Mouse (Mus musculus): ENCODE measurements at regions not wholly inside any gene's neighbourhood (a gene's known extent, or its start where the extent isn't known, plus 50 kb on each side); places are given as distances from the start of the nearest gene placed in this dataset.

- peak; percentile 11 to 32 for DNase-seq (ENCODE audit: low spot score in 2 of 2)
Measured at GRCm38 (mm10) chr17:82731561-82731960, 483.5 kb upstream of the Pkdcc start.

DNA sequence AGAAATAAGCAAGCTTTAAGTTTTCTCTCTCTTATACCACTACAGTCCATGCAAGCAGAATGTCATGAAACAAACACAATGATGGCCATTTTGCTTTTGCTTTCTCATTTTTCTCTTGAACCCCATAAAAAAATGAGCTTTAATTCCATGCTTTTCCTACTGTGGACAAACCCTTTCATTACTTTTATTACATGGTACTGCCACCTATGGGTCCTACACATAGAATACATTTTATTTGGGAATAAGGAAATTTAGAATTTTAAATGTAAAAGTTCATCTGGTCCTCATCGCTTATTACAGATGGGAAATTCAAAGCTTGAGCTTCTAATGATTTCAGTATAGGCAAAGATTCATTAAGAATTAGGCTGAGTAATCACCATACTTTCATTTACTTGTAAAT lies 472.6 kb upstream of the Pkdcc start:
- DNase-seq (ENCODE audit: low spot score in 2 of 2), result no peak

- no peak for DNase-seq (ENCODE audit: low spot score in 2 of 2)
Measured at GRCm38 (mm10) chr17:82757400-82757799, 457.7 kb upstream of the Pkdcc start.

- DNase-seq (ENCODE audit: low spot score in 2 of 2), result no peak
Measured at GRCm38 (mm10) chr17:82779096-82779495, 436.0 kb upstream of the Pkdcc start.

- no peak for DNase-seq (ENCODE audit: low spot score in 2 of 2)
Measured at GRCm38 (mm10) chr17:82822129-82822528, 393.0 kb upstream of the Pkdcc start.

DNA sequence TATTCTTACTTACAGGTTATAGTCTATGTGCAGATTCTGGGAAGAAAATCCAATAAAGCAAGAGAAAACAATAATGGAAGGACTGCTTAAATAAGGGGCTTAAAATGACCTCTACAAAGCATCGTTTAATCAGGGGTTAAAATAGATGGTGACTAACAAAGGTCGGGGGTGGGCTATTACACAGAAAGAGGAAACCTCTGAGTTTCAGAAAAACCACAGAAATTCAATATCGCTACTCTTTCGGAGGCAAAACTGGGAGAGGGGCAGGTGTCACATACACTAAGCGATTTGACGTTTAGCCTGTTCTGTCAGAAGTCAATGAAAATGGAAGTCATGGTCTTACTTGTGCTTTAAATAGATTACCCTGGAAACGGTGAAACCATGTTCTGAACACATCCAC lies 391.0 kb upstream of the Pkdcc start:
- DNase-seq (ENCODE audit: low spot score in 2 of 2), result no peak

DNA sequence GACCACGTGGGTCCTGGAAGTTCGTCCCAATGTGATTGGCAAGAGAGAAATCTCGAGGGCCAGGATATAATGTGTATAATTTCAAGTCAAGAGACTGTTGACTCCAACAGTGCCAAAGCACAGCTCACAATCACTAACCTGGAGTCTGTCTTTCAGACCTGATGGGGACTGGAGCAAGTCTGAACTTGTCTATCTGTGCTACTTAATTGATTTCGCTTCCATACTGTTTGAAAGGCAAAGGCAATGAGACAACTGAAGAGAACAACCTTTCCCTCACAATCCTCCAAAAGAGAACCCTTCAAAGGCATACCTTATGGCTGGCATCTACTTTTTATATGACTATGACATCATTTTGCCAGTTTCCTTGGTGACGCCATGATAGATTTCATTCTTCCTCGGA lies 390.5 kb upstream of the Pkdcc start:
- no peak for DNase-seq (ENCODE audit: low spot score in 2 of 2)

- DNase-seq (ENCODE audit: low spot score in 2 of 2), result no peak
Measured at GRCm38 (mm10) chr17:82827170-82827569, 387.9 kb upstream of the Pkdcc start.

- no peak for DNase-seq (ENCODE audit: low spot score in 2 of 2)
Measured at GRCm38 (mm10) chr17:82827841-82828240, 387.3 kb upstream of the Pkdcc start.

- no peak for DNase-seq (ENCODE audit: low spot score in 2 of 2)
Measured at GRCm38 (mm10) chr17:82828434-82828997, 386.6 kb upstream of the Pkdcc start.

DNA sequence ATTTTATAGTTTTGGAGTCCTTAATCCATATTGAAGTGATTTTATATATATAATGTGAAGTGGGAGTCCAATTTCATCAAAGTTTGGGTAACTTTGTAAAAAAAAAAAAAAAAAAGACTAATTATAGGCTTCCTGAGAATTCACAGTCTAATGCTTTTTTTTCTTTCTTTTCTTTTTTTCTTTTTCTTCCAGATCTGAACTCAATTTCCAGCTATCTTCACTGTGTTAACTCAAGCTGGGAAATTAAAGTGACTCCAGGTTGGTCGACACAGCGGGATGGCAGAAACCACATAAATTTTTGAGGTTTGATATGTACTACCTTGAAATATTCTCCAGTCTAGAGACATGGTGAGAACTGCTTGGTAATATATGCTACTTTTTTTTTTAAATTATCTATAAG lies 385.7 kb upstream of the Pkdcc start:
- DNase-seq (ENCODE audit: low spot score in 2 of 2), result no peak

DNA sequence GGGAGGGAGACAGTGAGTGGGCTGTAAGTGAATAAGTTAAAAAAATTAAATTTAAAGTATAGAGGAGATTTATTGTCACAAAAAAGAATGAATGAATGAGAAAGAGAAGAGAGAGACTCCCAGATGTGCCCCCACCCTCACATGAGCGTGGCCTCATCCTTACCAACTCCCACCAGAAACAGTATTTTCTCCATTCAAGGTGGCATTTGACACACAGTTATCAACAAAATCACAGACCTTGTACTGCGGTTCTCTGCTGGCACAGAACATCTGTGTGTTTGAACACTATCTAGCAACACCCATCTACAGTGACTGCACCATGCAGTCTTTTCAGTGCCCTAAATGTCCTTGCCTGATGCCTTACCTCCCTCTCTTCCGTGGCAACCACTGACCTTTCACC lies 380.9 kb upstream of the Pkdcc start:
- DNase-seq (ENCODE audit: low spot score in 2 of 2), result no peak

GRCm38 (mm10) chr17:82836115-82836514 lies 379.0 kb upstream of the Pkdcc start:
- no peak for DNase-seq (ENCODE audit: low spot score in 2 of 2)

DNA sequence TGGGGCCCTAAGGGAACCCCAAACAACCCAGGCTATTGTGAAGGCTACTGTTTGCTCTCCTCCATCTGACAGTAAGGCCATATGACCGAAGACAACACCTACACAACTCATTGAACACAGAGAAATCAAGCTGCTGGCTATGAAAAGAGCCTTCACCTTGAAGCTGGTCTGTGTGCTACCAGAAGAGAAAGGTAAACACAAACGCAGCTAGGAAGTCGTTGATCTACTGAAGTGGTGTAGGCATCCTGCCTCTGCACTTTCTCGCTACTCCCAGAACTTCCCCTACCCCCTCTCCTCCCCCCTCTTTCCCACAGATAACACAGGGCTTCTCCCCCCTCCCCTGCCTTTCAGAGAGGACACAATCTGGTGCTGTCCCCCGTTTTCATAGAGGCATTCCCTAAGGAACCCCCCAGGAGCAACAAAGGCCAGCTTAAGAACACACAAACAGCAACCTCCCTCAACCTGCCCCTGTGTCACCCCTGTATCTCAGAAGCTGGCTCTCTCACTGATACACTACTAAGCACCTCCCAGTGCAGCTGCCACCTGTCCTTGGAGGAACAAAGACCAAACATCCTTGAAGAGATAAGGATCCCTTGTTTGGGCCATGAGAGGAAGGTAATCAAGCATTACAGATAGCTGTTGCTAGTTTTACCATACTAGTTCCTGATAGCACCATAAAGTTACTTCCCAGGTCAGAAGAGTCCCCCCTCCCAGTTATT lies 368.2 kb upstream of the Pkdcc start:
- no peak for DNase-seq (ENCODE audit: low spot score in 2 of 2)

- DNase-seq (ENCODE audit: low spot score in 2 of 2), result peak; percentile 86 to 89
Measured at GRCm38 (mm10) chr17:82857199-82858147, 357.6 kb upstream of the Pkdcc start.

GRCm38 (mm10) chr17:82860391-82860790 lies 354.7 kb upstream of the Pkdcc start:
- no peak for DNase-seq (ENCODE audit: low spot score in 2 of 2)

DNA sequence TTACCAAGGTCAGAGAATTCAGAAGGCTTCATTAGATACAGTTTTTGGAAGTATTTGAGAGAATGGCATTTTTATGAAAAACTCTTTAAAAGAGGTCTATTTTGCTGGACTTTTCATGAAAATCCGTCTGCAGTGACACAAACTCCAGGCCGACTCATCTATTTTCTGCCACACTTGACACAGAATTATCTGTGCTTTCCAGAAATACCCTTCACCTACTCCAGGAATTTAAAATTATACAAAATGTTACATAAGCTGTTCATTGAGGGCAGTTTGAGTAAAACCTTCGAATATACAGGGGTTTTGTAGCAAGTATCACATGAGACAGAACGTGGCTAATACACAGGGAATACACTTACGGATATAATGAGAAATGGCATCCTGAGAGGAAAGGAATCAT lies 354.1 kb upstream of the Pkdcc start:
- DNase-seq (ENCODE audit: low spot score in 2 of 2), result no peak

DNA sequence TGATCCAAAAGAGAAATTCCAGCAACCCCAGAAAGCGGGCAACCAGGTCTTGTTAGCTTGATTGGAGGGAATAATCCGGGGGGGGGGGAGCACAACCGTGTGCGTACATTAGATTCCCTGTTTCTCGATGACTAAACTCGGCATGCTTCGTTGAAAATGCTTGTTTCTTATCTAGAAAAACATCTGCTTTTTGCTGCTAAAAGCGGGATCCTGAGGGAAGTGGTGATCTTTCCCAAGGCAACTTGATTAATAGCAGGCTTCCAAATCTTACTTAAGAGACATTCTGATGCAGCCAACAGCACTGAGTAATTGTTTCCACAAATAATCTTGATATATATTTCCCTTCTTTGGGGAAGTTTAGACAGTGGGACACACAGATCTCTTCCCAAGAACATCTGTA lies 338.0 kb upstream of the Pkdcc start:
- DNase-seq (ENCODE audit: low spot score in 2 of 2), result no peak

DNA sequence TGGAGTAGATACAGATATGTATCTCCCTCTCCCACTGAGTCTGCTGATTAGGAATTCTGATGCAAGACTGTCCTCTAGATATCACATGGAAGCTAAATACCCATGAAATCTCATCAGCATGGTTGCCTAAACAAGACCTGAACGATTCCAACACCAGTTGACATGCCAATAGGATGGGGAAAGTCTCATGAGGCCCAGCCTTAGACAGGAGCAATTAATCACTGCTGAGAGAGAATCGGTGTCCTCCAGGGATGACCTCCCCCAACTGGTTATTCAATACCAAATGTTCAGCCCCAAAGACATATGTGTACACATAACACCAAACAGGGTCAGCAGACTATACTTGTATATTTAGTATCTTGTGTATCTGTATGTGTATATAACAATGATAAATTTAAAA lies 314.5 kb upstream of the Pkdcc start:
- no peak for DNase-seq (ENCODE audit: low spot score in 2 of 2)

- peak in 1 of 2 experiments; percentile 5 for DNase-seq (ENCODE audit: low spot score in 2 of 2)
Measured at GRCm38 (mm10) chr17:82901098-82901891, 313.8 kb upstream of the Pkdcc start.

- DNase-seq (ENCODE audit: low spot score in 2 of 2), result no peak
Measured at GRCm38 (mm10) chr17:82904961-82905360, 310.1 kb upstream of the Pkdcc start.

Data from layer of hippocampus, postnatal 10 days (tissue).